In the genomic region with DNA sequence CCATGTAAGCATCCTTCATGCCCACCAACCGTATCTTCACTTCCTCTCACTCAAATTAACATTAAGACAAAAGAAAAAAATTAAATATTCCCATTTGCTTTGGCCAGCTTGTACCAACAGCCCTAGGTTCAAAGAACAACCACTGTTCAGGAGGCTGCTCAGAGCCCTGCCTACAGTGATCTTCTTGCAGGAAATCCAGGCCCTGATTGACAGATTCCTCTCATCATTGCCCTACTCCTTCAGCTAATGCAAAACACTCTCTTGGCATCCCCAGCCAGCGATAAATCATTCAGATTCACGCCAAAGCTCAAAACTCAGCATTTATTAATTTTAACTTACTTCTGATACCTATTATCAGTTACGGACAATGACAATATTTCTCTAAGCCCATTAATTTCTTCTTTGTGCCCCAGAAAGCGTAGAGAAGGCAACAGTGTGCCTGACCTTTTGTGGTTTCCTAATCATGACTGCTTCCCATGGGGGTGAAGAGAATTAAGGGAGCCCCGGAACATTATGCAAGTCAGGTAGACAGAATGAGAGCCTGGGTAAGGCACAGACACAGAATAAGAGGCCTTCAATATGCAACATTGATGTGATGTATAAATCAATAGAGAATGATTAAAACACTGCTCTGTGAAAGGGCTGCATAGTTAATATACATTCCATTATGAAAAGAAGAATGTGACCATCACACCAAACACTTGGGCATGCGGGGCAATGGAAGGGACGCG, we compare ENCODE assay signal across 24 mouse cellular contexts.
DNase-seq lines count a peak whose midpoint lies in the region; ATAC-seq and TF ChIP-seq lines count a peak whose summit lies in the region.
"Had no signal": no experiment of that assay in that cellular context is flagged by ENCODE, and none has a peak within 500 bp of the region (broad histone marks: within the 10 kb centered on the region; RNA-seq: fewer than 3 reads in every experiment).

No protein-coding gene starts in this region.

- no peak for TF ChIP-seq CTCF in midbrain, postnatal 0 days (IDR thresholded peaks at IDR 0.05)
- TF ChIP-seq CTCF in stomach, postnatal 0 days (IDR thresholded peaks at IDR 0.05; ENCODE audit: low read depth) = no peak

- no peaks in the 10 kb centered on the region for H3K36me3 ChIP-seq in heart, embryonic 10.5 days
- H3K36me3 ChIP-seq in midbrain, embryonic 11.5 days (ENCODE audit: control insufficient read depth, insufficient read depth, low read length) = no peaks in the 10 kb centered on the region
- H3K36me3 ChIP-seq in midbrain, postnatal 0 days (ENCODE audit: insufficient read depth, low read length) = no peaks in the 10 kb centered on the region
- H3K36me3 ChIP-seq in midbrain, embryonic 13.5 days = no peaks in the 10 kb centered on the region
- H3K36me3 ChIP-seq in stomach, postnatal 0 days (ENCODE audit: control insufficient read depth, insufficient read depth, low read length) = no peaks in the 10 kb centered on the region
- H3K36me3 ChIP-seq: embryonic facial prominence, embryonic 13.5 days; forebrain, embryonic 10.5 days; heart, embryonic 12.5 days; limb, embryonic 13.5 days; lung, embryonic 15.5 days had no signal

- peak; percentile 17 for DNase-seq in heart, embryonic 10.5 days (ENCODE audit: low spot score)
- no peak for DNase-seq in heart, adult 18-20 months
- no peak for DNase-seq in midbrain, embryonic 11.5 days (ENCODE audit: low spot score, missing footprints)
- DNase-seq in midbrain, postnatal 0 days (ENCODE audit: low spot score) = no peak
- peak; percentile 3 for DNase-seq in stomach, postnatal 0 days (ENCODE audit: low spot score)
- DNase-seq in cerebellum, postnatal 10 days = no peak
- DNase-seq: adrenal gland, postnatal 10 days; cerebellum, adult 11-12 months; cerebellum, adult 9-11 months; forebrain, postnatal 0 days; heart, postnatal 4 days; kidney, postnatal 14 days; right cerebral cortex, postnatal 4 days; thymus, adult 2 months; thymus, postnatal 36 days had no signal

- H3K9ac ChIP-seq in midbrain, embryonic 11.5 days (ENCODE audit: low read length) = no peak overlapping the region
- H3K9ac ChIP-seq in midbrain, postnatal 0 days (replicated peaks; ENCODE audit: low read length, poor library complexity, severe bottlenecking) = no peak overlapping the region
- no peak overlapping the region for H3K9ac ChIP-seq in midbrain, embryonic 13.5 days (replicated peaks)
- H3K9ac ChIP-seq in stomach, postnatal 0 days (ENCODE audit: low read length) = no peak overlapping the region
- H3K9ac ChIP-seq: embryonic facial prominence, embryonic 13.5 days; forebrain, postnatal 0 days; heart, embryonic 12.5 days; limb, embryonic 13.5 days; lung, embryonic 15.5 days had no signal

- H3K27me3 ChIP-seq in heart, embryonic 10.5 days (ENCODE audit: insufficient read depth, poor library complexity, severe bottlenecking) = no peaks in the 10 kb centered on the region
- no peaks in the 10 kb centered on the region for H3K27me3 ChIP-seq in midbrain, embryonic 11.5 days (ENCODE audit: control insufficient read depth, insufficient read depth, low read length)
- H3K27me3 ChIP-seq in midbrain, postnatal 0 days (ENCODE audit: insufficient read depth, low read length) = no peaks in the 10 kb centered on the region
- H3K27me3 ChIP-seq in midbrain, embryonic 13.5 days = no peaks in the 10 kb centered on the region
- H3K27me3 ChIP-seq in stomach, postnatal 0 days (ENCODE audit: control insufficient read depth, insufficient read depth, low read length) = no peaks in the 10 kb centered on the region
- H3K27me3 ChIP-seq: embryonic facial prominence, embryonic 13.5 days; heart, embryonic 12.5 days; limb, embryonic 13.5 days; lung, embryonic 15.5 days had no signal

- H3K4me3 ChIP-seq in heart, embryonic 10.5 days = no peak overlapping the region
- no peak overlapping the region for H3K4me3 ChIP-seq in midbrain, embryonic 11.5 days (ENCODE audit: low read depth, low read length)
- no peak overlapping the region for H3K4me3 ChIP-seq in midbrain, postnatal 0 days (ENCODE audit: low read depth, low read length)
- no peak overlapping the region for H3K4me3 ChIP-seq in midbrain, embryonic 13.5 days (replicated peaks)
- no peak overlapping the region for H3K4me3 ChIP-seq in stomach, postnatal 0 days (ENCODE audit: low read depth, low read length)
- H3K4me3 ChIP-seq: embryonic facial prominence, embryonic 13.5 days; forebrain, embryonic 10.5 days; heart, embryonic 12.5 days; limb, embryonic 13.5 days; lung, embryonic 15.5 days had no signal

- TF ChIP-seq EP300 in stomach, postnatal 0 days (optimal IDR thresholded peaks at IDR 0.05) = no peak

- no peak overlapping the region for H3K4me2 ChIP-seq in midbrain, embryonic 11.5 days
- H3K4me2 ChIP-seq in midbrain, postnatal 0 days (ENCODE audit: low read depth, low read length, poor library complexity, severe bottlenecking) = no peak overlapping the region
- H3K4me2 ChIP-seq in midbrain, embryonic 13.5 days (replicated peaks) = no peak overlapping the region
- no peak overlapping the region for H3K4me2 ChIP-seq in stomach, postnatal 0 days (replicated peaks; ENCODE audit: low read depth)
- H3K4me2 ChIP-seq: embryonic facial prominence, embryonic 13.5 days; heart, embryonic 12.5 days; limb, embryonic 13.5 days; liver, embryonic 11.5 days; lung, embryonic 15.5 days had no signal

- peak; percentile 64; the same call in 1 of the 2 replicates for ATAC-seq in midbrain, embryonic 11.5 days (ENCODE audit: low FRiP score)
- no peak for ATAC-seq in midbrain, postnatal 0 days (ENCODE audit: low FRiP score)
- peak; percentile 76 for ATAC-seq in midbrain, embryonic 13.5 days
- ATAC-seq in stomach, postnatal 0 days (ENCODE audit: low FRiP score, low TSS enrichment) = no peak
- ATAC-seq: forebrain, postnatal 0 days; intestine, postnatal 0 days; Patski had no signal

- no peak overlapping the region for H3K27ac ChIP-seq in heart, embryonic 10.5 days
- peak overlapping the region; percentile 14; the same call in 1 of the 2 replicates for H3K27ac ChIP-seq in midbrain, embryonic 11.5 days (ENCODE audit: low read depth, low read length)
- H3K27ac ChIP-seq in midbrain, postnatal 0 days (ENCODE audit: low read depth, low read length) = no peak overlapping the region
- H3K27ac ChIP-seq in midbrain, embryonic 13.5 days = peak overlapping the region; percentile 47; the same call in 1 of the 2 replicates
- H3K27ac ChIP-seq in stomach, postnatal 0 days (replicated peaks) = no peak overlapping the region
- H3K27ac ChIP-seq: embryonic facial prominence, embryonic 13.5 days; forebrain, embryonic 10.5 days; limb, embryonic 13.5 days; lung, embryonic 15.5 days had no signal

- H3K9me3 ChIP-seq in heart, embryonic 10.5 days = no peaks in the 10 kb centered on the region
- no peaks in the 10 kb centered on the region for H3K9me3 ChIP-seq in midbrain, embryonic 11.5 days (ENCODE audit: control insufficient read depth, low read length)
- no peaks in the 10 kb centered on the region for H3K9me3 ChIP-seq in midbrain, postnatal 0 days (ENCODE audit: low read length)
- H3K9me3 ChIP-seq in midbrain, embryonic 13.5 days = no peaks in the 10 kb centered on the region
- no peaks in the 10 kb centered on the region for H3K9me3 ChIP-seq in stomach, postnatal 0 days (ENCODE audit: control insufficient read depth, low read length)
- H3K9me3 ChIP-seq: embryonic facial prominence, embryonic 13.5 days; forebrain, embryonic 10.5 days; heart, embryonic 12.5 days; limb, embryonic 13.5 days; lung, embryonic 15.5 days had no signal

- peaks cover 7% of the 10 kb centered on the region; the same call in 1 of the 2 replicates for H3K4me1 ChIP-seq in heart, embryonic 10.5 days
- H3K4me1 ChIP-seq in midbrain, embryonic 11.5 days (ENCODE audit: control insufficient read depth, insufficient read depth, low read length) = no peaks in the 10 kb centered on the region; the same call in 1 of the 2 replicates
- no peaks in the 10 kb centered on the region for H3K4me1 ChIP-seq in midbrain, postnatal 0 days (ENCODE audit: insufficient read depth, low read length)
- H3K4me1 ChIP-seq in midbrain, embryonic 13.5 days (replicated peaks) = peaks cover 13% of the 10 kb centered on the region; the same call in 1 of the 2 replicates
- H3K4me1 ChIP-seq in stomach, postnatal 0 days (replicated peaks; ENCODE audit: control insufficient read depth, insufficient read depth) = no peaks in the 10 kb centered on the region
- H3K4me1 ChIP-seq: forebrain, embryonic 10.5 days; heart, embryonic 12.5 days; lung, embryonic 15.5 days had no signal

- 83% methylated on average over 9 of the region's 9 CpGs for WGBS in heart, embryonic 10.5 days
- WGBS in midbrain, embryonic 11.5 days = 83% methylated on average over 9 of the region's 9 CpGs
- 69% methylated on average over 9 of the region's 9 CpGs for WGBS in midbrain, postnatal 0 days
- WGBS in midbrain, embryonic 13.5 days = 65% methylated on average over 9 of the region's 9 CpGs
- WGBS in stomach, postnatal 0 days = 89% methylated on average over 9 of the region's 9 CpGs

Comparison
In these comparisons a context has a peak if more than half of its experiments do, and no peak if none do; other contexts are left out.
1. DNase-seq: peak in heart, embryonic 10.5 days (single experiment) and stomach, postnatal 0 days (single experiment); none in heart, adult 18-20 months (0 of 2), midbrain, embryonic 11.5 days (single experiment), midbrain, postnatal 0 days (single experiment) and cerebellum, postnatal 10 days (0 of 2).
2. H3K27ac ChIP-seq: peak in midbrain, embryonic 11.5 days (single experiment) and midbrain, embryonic 13.5 days (single experiment); none in heart, embryonic 10.5 days (single experiment), midbrain, postnatal 0 days (single experiment) and stomach, postnatal 0 days (single experiment).
3. ATAC-seq: peak in midbrain, embryonic 11.5 days (single experiment) and midbrain, embryonic 13.5 days (single experiment); none in midbrain, postnatal 0 days (single experiment) and stomach, postnatal 0 days (single experiment).